Mouse (Mus musculus) left cerebral cortex, postnatal 25 days (tissue): ENCODE data around the gene Hmox1. TPM values are rescaled to one million over a fixed set of nuclear protein-coding genes. Genes with fewer than 3 reads are reported as not detected.

Experiments
- DNase-seq, 2 experiments: peaks; one replicate each; pipeline ENCODE4 v3.0.0; 2022; ENCODE audit warnings: low spot score in 2 of 2, mixed read lengths in 1 of 2
- intact Hi-C: fragments of 180-260 bp; cut with DNase I; formaldehyde crosslinking; loops from one replicate; pipeline ENCODE4 v1.15.1; 2025
- total RNA-seq, 2 experiments: library from RNA; stranded (reverse); gene quantifications; 2 replicates each; pipeline ENCODE4 v1.2.3; 2021

Hmox1 gene
- total RNA-seq, result 1 to 10 TPM; 4.6 to 5.4 TPM

DNA sequence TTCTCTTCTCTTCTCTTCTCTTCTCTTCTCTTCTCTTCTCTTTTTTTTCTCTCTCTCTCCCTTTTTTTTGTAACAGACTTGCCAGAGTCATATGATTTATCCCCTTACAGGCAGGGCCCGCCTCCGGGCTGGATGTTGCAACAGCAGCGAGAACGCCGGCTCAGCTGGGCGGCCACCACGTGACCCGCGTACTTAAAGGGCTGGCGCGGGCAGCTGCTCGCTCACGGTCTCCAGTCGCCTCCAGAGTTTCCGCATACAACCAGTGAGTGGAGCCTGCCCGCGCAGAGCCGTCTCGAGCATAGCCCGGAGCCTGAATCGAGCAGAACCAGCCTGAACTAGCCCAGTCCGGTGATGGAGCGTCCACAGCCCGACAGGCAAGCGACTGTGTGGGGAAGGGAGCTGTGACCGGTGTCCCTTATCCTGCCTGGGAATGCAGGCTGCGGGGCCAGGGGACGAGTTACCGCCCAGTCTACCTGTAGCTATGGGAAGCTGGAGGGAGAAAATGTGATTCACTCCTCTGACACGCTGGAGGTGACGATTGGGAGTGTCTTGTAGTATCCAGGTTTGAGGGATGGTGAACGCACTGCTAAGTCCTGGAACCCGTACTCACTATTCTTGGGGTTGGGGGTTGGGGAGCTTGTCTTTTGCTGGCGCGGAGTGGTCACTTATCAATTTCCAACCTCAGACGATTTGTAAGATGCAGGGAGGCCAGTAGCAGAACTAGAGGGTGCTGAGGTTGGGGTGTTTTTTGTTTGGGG, at the start of gene Hmox1:
TSS of gene Hmox1 (plus strand) at position 223 of the 758 bp plus-strand sequence.
- DNase-seq, result peak; percentile 88 to 93
- intact Hi-C loops, result no loop called here

GRCm38 (mm10) chr8:75046303-75046702, 47.1 kb upstream of the Hmox1 start:
- DNase-seq, result no peak
- intact Hi-C loops, result no loop called here

DNA sequence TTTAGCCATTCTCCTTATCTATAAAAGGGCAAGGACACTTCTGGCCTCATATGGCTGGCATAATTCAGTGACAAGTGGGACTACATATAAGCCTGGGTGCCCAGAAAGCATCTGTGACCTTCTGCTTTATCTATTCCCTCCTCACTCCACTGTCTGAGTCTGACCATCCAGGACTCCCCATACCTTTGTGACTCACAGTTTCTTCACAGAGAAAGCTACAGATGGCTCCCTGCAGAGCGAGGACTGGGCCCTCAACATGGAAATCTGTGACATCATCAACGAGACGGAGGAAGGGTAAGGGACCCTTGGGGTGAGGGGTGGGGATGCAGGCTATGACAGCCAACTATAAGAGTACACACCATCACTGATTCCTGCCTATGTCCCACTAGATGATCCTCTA, 45.6 kb upstream of the Hmox1 start:
- no peak for DNase-seq
- intact Hi-C loops, result no loop called here

GRCm38 (mm10) chr8:75053342-75053741, 40.1 kb upstream of the Hmox1 start:
- intact Hi-C loops, result no loop called here
- DNase-seq, result no peak

GRCm38 (mm10) chr8:75055673-75056072, 37.7 kb upstream of the Hmox1 start:
- DNase-seq, result no peak
- intact Hi-C loops, result no loop called here

DNA sequence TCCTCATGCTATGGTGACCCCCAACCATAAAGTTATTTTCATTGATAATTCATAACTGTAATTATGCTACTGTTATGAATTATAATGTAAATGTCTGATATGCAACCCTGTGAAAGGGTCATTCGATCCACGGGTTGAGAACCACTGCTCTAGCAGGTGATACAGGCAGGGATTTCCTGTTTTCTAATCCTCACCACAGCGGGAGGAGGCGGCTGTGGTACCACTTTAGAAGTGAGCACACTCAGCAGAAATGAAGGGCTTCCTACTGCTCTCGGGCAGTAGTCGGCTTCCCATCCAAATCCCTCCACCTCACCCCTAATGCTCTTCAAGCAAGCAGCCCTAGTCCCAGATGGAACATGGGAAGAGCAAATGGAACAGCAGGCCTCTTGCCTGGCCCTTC, 33.4 kb upstream of the Hmox1 start:
- intact Hi-C loops, result no loop called here
- DNase-seq, result no peak

DNA sequence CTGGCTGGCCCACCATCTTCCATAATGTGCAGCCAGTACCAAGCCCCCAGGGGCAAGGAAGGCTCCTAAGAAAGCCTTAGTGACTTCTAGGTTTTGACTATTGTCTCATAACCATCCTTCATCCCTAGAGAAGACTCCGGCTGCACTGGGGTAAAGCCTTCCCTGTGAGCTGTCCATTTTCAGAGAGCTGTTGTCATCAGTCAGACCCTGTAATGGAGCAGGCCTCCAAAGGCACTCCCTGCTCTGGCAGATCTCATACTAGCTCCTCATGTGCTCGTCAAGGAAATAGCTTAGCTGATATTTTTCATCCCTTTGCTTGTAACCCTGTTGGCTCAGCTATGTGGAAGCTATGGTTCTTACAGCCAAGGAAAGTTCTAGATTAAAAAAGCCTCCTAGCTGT, 32.6 kb upstream of the Hmox1 start:
- intact Hi-C loops, result no loop called here
- DNase-seq, result no peak

DNA sequence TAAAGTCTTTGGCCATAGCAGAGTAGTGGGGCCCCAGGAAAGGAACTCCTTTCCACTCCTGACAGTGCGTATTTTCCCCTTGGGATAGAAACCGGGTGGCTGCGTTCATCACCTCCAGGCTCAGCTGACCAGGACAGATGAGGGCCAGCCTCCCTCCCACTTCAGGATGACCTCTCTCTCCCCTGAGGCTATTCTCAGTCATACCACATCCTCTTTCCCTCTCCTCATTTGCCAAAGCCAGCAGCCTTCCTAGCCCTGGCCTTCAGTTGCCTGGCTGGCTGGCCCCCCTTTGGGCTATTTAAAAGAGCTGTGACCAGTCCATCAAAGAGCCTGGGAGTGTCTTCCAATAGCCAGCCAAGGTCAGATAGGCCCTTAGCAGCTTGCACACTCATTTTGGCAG, 30.1 kb upstream of the Hmox1 start:
- DNase-seq, result peak in 1 of 2 experiments; percentile 15
- intact Hi-C loops, result no loop called here

- DNase-seq, result peak in 1 of 2 experiments; percentile 49
- intact Hi-C loops, result no loop called here
These were observed 28.6 kb upstream of the Hmox1 start for GRCm38 (mm10) chr8:75064790-75065189.

DNA sequence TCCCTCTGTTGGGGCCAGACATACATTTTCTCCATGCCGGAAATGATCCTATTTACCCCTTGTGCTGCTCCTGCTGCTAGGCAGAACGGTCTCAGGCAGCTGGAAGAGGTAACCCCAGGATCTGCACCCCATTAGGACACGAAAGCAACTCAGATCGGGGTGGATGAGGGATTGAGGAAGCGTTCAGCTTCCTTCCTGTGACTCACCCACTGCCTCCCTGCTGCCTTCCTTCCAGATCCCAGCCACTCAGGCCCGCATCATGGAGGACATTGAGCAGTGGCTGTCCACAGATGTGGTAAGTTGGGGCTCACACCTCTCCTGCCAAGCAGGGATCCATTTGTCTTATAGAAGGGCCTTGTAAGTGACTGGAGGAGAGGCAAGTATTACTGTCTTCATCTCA, 26.1 kb upstream of the Hmox1 start:
- no peak for DNase-seq
- intact Hi-C loops, result no loop called here

DNA sequence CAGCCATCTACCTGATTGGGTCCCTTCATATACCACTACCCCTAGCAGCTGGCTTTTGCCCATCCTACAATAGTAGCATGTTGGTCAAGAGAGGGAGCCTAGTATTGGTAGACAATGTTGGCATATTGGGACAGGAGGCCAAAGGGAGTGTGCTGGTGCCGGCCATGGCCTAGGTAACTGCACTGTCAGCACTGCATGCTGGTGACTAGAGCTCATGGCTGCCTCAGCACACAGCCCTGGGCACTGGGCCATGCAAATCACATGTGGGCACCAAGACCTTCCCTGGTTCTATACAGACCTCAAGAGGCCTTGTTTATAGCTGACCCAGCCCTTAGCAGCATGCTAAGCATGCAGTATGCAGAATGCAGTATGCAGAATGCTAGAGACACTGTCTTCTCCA, 23.1 kb upstream of the Hmox1 start:
- no peak for DNase-seq

DNA sequence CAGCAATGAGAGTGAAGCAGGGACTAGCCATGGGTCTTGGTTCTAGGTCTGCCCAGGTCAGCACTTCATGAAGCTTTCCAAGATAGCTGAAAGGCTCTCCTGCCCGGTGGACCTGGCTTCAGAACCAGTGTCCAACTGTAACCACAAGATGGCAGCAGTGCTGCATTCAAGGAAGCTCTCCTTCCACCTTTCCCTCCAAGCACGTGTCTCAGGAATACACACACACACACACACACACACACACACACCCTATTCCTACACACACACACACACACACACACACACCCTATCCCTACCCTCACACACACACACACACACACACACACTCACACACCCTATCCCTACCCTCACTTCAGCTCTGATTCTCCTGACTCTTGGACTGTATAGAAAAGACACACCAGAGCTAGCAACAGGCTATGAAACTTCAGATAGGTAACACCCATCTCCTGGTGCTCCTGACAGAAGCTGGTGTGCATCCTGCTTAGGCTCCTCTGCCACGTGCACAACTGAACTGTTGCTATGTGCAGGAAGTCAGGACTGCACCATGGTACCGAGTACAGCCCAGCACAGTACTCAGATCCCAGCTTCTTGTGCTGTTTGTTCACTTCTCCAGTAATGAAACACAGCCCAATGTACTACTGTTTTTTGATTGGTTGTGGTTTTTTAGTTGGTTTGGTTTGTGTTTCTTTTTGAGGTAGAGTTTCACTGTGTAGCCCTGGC, 21.6 kb upstream of the Hmox1 start:
- intact Hi-C loops, result loop anchor here (1.0 to 5.0 kb wide), 3 partner anchors 37 to 201 kb away; no protein-coding TSS in a partner anchor
- peak; percentile 81 to 87 for DNase-seq

More for the DNA sequence above, 23.1 kb upstream of the Hmox1 start:
- intact Hi-C loops, result loop anchor here (5.0 kb wide), 1 partner anchor 202 kb away; no protein-coding TSS in a partner anchor

DNA sequence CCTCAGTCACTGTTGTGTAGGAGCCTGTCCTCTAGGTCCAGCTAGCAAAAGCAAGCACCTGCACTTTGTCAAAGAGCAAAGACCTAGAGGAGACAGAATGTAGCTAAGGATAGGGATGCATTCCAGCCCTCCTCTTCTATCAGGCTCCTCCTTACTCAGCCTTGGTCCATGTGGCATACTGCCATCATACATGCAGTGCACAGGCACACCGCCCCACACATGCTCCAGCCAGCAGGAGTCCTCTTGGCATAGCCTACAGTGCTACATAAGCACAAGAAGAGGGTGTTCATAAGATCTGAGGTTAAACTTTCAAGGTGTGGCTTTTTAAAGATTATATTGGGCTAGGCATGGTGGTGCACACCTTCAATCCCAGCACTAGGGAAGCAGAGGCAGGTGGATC, 18.5 kb upstream of the Hmox1 start:
- intact Hi-C loops, result loop anchor here (5.0 kb wide), 1 partner anchor 197 kb away; no protein-coding TSS in a partner anchor
- DNase-seq, result no peak

GRCm38 (mm10) chr8:75078215-75078614, 15.2 kb upstream of the Hmox1 start:
- intact Hi-C loops, result no loop called here

DNA sequence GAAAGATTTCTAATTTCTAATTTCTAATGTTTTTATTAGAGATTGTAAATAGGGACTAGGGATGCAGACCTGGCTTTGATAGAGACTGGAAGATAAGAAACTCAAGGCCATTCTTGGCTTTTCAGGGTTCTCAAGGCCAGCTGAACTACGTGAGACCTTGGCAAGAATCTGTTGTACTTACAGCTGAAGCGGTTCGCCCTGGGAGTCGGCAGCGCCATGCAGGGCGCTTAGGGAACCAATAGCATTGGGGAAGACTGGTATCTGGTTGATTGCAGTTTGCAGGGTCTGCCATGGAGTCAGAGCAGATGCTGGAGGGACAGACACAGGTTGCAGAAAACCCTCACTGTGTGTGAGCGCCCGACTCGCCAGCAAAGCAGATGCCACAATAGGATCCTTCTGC, 14.6 kb upstream of the Hmox1 start:
- no peak for DNase-seq
- intact Hi-C loops, result no loop called here

More at GRCm38 (mm10) chr8:75078215-75078614, 15.2 kb upstream of the Hmox1 start:
- no peak for DNase-seq

GRCm38 (mm10) chr8:75081364-75082040, 11.9 kb upstream of the Hmox1 start:
- no peak for DNase-seq
- intact Hi-C loops, result no loop called here

GRCm38 (mm10) chr8:75082181-75082805, 11.1 kb upstream of the Hmox1 start:
- intact Hi-C loops, result no loop called here

DNA sequence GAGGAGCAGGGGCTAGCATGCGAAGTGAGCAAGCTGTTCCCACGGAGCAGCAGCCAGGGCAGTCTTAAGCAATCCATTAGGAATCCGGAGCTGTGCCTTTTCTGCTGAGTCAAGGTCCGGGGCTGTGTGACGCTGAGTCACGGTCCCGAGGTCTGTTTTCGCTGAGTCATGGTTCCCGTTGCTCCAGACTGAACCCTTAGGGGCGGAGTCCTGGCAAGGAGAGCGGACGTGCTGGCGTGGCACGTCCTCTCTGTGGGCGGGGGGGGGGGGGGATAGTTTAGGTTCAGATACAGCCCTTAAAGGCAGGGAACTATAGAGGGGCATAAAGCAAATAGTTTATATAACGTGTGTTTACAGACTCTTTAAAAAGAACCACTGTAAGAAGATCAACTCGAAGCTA, 9.6 kb upstream of the Hmox1 start:
- peak; percentile 79 to 88 for DNase-seq
- intact Hi-C loops, result no loop called here

More at GRCm38 (mm10) chr8:75082181-75082805, 11.1 kb upstream of the Hmox1 start:
- DNase-seq, result no peak

GRCm38 (mm10) chr8:75084382-75085064, 8.9 kb upstream of the Hmox1 start:
- DNase-seq, result no peak
- intact Hi-C loops, result no loop called here
